Mouse (Mus musculus): ENCODE results near the gene Mtmr2.
A peak's percentile ranks its signal among the peaks of the same experiment; 100 is the strongest.

Gene Mtmr2

DNA sequence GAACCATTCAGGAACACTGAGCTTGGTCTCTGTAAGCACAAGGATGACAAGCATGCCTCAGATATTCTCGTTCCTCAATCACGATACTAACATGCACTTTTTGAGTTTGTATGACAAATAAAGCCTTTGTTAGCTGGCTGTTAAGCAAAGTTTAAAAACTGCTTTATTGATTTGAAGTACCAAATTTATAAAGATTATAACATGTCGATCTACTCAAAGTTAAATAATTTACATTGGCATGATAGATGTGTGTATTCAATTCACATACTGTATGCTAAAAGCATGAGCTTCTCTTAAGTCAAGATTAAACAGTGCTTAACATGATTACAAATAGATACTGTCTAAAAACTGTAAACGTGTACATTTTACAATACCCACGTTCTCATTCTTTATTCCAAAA, 59.4 kb downstream of the Mtmr2 start:
- DNase-seq (ENCODE audit: low spot score in 2 of 2): no peak

DNA sequence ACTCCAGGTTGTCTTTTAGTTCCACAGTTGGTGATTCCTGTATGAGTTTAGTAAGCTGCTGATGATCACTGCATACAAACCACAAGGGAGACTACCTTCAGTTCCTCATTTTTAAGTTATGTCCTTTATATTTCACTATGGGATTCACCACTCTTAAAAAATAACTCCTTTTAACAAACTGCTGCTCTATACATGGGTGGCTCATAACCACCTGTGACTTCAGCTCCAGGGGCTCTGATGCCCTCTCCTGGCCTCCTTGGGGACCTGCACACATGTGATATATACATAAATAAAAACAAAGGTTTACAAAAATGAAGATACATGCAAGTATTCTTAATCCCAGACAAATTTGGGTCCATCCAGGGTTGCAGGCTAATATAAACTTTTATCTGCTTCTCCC, 61.7 kb downstream of the Mtmr2 start:
- DNase-seq (ENCODE audit: low spot score in 2 of 2): no peak

DNA sequence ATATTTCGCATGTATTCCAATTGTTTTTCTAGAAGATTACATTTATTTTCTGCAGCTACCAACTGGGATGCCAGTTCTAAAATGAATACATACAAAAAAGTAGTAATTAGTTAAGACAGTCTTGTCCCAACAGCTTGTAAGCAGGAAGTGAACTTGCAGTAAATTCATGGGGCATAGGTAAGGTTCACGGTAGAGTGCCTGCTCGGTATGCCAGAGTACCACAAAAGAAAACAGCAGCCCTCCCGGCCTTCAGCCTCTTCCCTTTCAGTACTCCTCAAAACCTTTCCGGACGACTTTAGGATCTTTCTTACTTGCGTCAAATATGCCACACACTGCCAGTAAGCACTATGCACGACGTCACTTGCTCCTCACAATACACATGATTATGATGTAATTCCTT, 70.2 kb downstream of the Mtmr2 start:
- no peak for DNase-seq (ENCODE audit: low spot score in 2 of 2)

DNA sequence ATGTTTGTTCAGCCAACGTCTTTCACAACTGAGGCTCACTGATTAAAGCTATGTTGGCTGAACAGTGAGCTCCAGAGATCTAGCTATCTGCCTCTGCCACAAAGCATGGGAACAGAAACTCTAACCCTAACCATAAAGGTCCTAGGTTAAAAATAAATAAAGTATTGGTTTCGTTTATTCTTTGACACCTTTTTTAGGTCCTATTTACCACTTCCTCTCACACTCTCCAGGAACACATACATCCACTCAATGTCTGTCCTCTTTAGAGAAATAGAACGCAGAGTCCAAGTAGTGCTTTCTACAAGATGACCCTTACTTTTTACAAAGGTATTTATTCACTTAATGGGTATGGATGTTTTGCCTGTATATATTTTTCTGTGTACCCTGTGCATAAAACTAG, 72.6 kb downstream of the Mtmr2 start:
- DNase-seq (ENCODE audit: low spot score in 2 of 2): no peak

DNA sequence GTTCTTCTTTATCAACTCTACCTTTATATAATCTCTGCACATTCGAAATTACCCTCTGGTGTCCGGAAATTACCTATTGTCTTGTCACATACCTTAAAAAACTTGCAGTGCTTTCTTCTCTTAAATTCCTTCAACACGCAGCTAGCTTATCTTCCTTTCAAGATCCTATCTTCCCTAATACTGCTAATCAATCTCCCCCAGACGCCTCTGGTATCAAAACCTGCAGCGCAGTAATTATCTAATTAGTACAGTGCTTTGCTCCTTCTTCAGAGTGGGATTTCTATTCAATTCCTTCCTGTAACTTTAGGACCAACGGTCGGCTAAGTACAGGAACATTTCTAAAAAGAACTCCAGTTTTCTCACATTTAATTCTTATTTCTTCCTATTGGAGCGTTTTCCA, 77.7 kb downstream of the Mtmr2 start:
- DNase-seq (ENCODE audit: low spot score in 2 of 2): no peak

DNA sequence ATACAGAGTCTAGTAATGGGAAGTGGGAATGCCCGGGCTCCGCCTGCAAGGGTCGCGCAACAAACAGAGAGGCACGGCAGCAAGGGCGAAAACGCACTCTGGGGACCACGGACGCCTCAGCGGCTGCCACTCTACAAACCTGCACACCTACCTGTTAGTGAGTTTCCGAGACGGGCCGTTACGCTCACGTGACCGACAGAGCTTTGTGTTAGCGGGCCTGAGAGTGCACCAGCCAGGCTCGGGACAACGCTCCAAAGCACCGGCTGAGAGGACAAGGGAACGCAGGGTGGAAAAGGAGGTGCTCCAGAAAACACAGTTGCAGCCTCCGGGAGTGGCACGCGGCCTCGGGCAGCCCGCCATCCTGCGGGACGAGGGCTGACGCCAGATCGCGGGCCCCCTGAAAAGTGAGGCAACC, 78.2 kb downstream of the Mtmr2 start:
- peak; percentile 48 to 53 for DNase-seq (ENCODE audit: low spot score in 2 of 2)

DNA sequence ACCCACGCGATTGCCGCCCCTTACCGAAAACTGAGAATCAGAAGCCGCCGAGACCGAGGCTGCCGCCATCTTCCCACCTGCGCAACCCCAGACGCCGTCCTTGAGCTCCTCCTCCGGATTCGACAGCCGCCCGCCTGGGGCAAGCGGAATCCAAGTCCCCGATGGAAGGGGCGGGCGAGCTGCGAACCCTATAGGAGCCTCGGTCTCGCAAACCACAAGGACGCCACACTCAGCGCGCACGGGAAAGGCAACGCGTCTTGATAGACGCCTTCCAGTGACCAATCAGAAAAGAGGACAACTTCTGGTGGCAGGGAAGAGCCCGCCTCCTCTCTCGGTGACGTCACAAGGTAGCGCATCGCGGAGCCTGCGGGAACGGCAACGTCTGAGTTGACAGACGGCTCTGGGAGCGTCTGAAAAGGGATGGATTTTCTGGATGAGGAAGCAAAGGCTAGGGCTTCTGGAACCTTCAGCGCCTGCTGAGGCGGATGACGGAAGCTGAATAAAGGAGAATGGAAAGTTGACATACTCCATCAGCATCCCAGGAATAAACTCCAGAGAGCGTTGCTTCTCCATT, 78.7 kb downstream of the Mtmr2 start, which contains the start of gene Cep57:
Gene Cep57 (minus strand): TSS at position 276 of the 574 bp plus-strand sequence.
- peak; percentile 94 to 97 for DNase-seq (ENCODE audit: low spot score in 2 of 2)

DNA sequence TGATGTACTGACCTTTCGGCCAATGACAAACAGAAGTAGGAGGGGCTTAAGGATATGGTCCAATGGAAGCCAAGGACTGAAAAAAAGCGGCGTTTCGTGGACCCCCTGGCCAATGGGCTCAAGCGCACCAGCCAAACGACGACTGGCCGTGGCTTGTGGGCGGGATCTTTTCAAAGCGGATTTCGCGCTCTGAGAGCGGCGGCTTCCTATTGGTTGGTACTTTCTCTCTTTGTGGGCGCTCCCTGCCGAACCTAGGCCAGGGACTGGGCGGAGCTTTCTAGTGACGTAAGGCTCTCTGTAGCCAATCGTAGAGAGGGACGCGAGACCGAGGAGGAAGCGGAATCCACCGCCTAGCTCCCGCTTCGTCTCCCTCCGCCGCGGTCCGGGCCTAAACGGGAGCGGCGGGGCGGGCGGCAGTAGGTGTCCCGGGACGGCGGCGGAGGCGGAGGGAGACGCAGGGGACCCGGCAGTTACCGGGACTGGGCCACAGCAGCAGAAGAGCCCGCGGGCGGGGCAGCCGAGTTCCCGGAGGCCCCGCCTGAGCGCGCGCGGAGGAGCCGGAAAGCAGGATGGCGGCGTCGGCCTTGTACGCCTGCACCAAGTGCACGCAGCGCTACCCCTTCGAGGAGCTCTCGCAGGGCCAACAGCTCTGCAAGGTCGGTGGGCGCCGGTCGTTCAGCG, 79.3 kb downstream of the Mtmr2 start, which contains the start of gene Fam76b:
Gene Fam76b (plus strand): TSS at position 311 of the 681 bp plus-strand sequence.
- DNase-seq (ENCODE audit: low spot score in 2 of 2): peak; percentile 100

DNA sequence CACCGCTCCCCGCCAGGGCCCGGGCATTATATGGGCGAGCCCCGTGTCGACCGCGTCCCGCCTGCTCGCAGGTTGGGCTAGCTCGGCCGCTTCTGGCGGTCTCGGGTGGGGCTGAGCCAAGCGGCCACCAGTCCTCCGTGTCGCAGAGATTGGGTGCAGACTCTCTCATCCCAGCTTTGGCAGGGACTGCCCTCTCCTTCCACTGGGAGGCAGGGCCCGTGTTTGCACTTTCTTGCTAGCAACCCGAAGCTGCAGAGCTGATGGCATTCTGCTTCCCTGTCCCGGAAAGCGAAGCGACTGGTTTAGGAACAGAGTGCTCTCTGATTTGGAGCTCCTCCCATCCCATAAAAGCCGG, 79.9 kb downstream of the Mtmr2 start:
- DNase-seq (ENCODE audit: low spot score in 2 of 2): peak in 1 of 2 experiments; percentile 10

DNA sequence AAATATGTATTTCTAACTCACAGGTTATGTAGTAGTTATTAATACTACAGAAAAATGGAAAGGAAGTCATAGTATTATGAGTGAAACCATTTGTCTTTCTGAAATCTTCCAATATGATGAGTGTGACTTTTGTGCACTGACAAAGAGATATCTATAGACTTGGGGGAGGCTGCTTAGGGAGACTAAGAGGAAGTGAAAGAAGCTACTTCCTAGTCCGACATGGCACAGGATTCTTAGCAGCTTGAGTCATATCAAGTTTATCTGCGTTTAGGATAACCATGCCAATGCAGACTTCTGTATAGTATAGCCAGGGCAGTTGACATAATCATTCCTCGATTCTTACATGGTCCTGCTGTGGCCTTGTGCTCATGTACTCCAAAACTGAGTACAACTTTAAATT, 87.0 kb downstream of the Mtmr2 start:
- DNase-seq (ENCODE audit: low spot score in 2 of 2): no peak

DNA sequence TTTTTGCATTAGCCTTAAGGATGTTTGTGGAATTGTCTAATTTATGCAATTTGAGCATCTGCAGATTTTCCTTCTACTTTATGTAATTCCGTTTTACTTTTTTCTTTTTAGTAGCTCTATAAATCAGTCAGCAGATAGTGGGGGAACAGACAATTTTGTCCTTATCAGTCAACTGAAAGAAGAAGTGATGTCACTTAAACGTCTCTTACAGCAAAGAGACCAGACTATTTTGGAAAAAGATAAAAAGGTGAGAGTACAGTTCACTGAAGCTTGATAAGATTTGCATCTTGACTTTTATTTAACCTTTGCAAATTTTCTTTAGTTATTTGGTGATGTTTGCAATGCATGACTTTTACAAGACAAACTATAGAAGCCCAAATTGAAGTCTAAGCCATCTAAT, 88.5 kb downstream of the Mtmr2 start:
- DNase-seq (ENCODE audit: low spot score in 2 of 2): no peak

DNA sequence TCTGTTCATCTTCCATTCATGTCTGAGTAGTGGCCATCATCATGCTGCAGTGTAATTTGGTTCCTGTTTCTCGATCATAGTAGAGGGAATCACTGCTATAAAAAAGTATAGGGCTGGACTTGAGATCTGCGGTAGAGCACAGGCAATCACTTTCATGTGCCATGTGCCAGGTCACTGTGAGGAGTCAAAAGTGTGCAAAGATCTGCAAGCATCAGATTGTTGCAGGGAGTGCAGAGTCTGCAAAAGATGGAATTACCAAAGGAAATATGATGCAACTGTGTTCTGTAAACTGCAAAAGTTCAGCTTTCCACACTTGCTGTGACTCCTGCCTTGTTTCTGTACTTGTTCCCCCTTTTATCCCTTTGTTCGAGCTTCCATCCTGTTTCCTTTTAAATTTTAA, 99.4 kb downstream of the Mtmr2 start:
- DNase-seq (ENCODE audit: low spot score in 2 of 2): no peak

DNA sequence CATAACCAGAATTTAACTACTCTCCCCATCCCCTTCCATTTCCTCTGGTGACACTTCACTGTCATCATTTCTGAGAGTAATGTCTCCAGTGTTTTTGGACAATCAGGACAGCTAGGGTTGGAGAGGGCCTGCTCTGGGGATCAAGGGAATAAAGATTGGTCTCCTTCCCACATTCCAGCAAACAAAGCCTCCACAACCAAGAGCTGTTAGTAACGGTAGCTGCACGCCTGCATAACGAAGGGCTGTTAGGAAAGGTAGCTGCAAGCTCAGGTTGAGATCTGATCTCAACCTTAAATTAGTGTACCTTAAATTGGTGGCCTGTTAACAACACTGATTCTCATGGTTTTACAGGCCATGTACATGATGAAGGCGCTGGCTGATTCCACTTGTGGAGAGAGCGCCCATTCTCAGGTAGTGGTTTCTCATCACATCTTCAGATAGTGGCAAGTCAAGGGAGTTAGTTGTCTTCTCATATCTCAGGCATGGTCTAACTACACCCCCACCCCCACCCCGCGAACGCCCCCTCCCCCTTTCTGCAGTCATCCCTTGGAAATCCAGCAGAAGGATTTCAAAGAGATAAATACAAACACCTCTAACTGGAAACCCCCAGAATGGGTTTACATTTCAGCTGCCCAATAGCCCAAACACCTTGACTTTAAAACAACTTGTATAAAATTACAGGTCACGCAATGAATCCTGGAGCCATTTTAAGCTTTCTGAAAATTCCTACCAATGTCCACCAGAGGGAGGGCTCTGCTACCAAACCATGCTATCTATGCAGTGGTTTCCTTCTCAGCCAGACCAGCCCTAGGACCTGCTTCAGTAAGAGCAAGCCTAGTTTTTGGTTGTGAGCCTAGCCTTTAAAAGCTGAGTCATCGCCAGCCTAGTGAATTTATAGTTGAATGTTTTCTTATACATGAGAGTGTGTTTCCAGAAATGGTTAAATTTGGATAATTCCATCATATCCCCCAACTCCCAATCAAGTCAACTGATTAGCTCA, 100.6 kb downstream of the Mtmr2 start:
- DNase-seq (ENCODE audit: low spot score in 2 of 2): peak in 1 of 2 experiments; percentile 7

DNA sequence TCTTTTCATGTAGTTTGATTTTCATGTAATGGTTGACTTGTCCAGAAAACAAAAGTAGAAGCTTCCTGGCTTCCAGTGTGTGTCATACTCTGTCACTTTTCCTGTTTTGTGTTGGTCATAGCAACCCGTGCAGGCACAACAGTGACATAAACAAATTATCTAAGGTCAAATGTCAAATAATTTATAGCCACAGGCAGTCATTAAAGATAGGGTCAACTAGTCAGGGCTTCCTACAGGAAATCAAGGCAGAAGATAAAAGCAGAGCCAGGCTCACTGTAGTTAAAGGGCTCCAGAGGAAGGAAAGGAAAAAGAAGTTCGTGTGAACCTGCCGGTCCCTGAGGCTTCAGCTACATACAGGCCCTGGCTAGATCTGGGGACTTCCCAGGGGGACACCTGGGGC, 105.7 kb downstream of the Mtmr2 start:
- no peak for DNase-seq (ENCODE audit: low spot score in 2 of 2)
